Mouse (Mus musculus) limb, embryonic 13.5 days (tissue): ENCODE results near the gene Ing3. TPM values are rescaled to one million over a fixed set of nuclear protein-coding genes. Genes with fewer than 3 reads are reported as not detected.

Experiments
- ATAC-seq: fragments of 200-750 bp; cut with Nextera tagmentation; 2 replicates; pipeline ENCODE4 v1.8.0; 2017; ENCODE audit warnings: low read depth, moderate number of reproducible peaks, moderate TSS enrichment; ENCODE audit not compliant: low FRiP score
- H3K27ac ChIP-seq: fragments of 300-500 bp; sonication (generic); 2 replicates; pipeline ENCODE4 v1.5.1; 2015; ENCODE audit warnings: inconsistent platforms, mild to moderate bottlenecking, moderate library complexity
- H3K27me3 ChIP-seq: fragments of 300-500 bp; sonication (generic); 2 replicates; pipeline ENCODE4 v1.6.1; 2015; ENCODE audit warnings: mild to moderate bottlenecking, inconsistent platforms
- H3K36me3 ChIP-seq: fragments of 300-500 bp; sonication (generic); 2 replicates; pipeline ENCODE4 v1.6.1; 2015; ENCODE audit warnings: inconsistent platforms, mild to moderate bottlenecking, moderate library complexity
- H3K4me1 ChIP-seq: fragments of 300-500 bp; sonication (generic); 2 replicates; pipeline ENCODE4 v1.6.1; 2015; ENCODE audit warnings: inconsistent platforms
- H3K4me2 ChIP-seq: fragments of 300-500 bp; sonication (generic); replicated peaks from 2 replicates; pipeline ENCODE4 v1.6.1; 2015; ENCODE audit warnings: inconsistent platforms, mild to moderate bottlenecking, moderate library complexity
- H3K4me3 ChIP-seq: fragments of 300-500 bp; sonication (generic); 2 replicates; pipeline ENCODE4 v1.5.1; 2015; ENCODE audit warnings: moderate library complexity, mild to moderate bottlenecking, inconsistent platforms
- H3K9ac ChIP-seq: fragments of 300-500 bp; sonication (generic); 2 replicates; pipeline ENCODE4 v1.6.1; 2015; ENCODE audit warnings: mild to moderate bottlenecking, inconsistent platforms
- H3K9me3 ChIP-seq: fragments of 300-500 bp; sonication (generic); 2 replicates; pipeline ENCODE4 v1.6.1; 2016; ENCODE audit warnings: inconsistent platforms
- WGBS: fragments of 180-500 bp; shearing (Covaris S2); methylation state at CpG from one replicate; pipeline ENCODE4 v1.1.7; 2015; 5-methylcytosine and 5-hydroxymethylcytosine counted together
- polyA plus RNA-seq: library from polyadenylated mRNA; unstranded; fragments of >200 nt; fragmentation: Nextera tagmentation; extraction: Ambion mirVana; gene quantifications from 2 replicates; pipeline ENCODE4 v1.2.1, GENCODE M21; 2015

Ing3 gene
- polyA plus RNA-seq, 1 experiment from 2014 or later = 70.2 TPM

- peak overlapping the region; percentile 41; the same call in 1 of the 2 replicates for H3K4me2 ChIP-seq
- 27% methylated on average over 4 of the region's 4 CpGs for WGBS
- H3K36me3 ChIP-seq = peaks cover 3% of the 10 kb centered on the region; the same call in 1 of the 2 replicates
- H3K9ac ChIP-seq = no peak overlapping the region
- no peaks in the 10 kb centered on the region for H3K27me3 ChIP-seq
- peaks cover 74% of the 10 kb centered on the region for H3K4me1 ChIP-seq
- H3K27ac ChIP-seq = peak overlapping the region; percentile 45; the same call in 1 of the 2 replicates
- no peak for ATAC-seq
- no peak overlapping the region for H3K4me3 ChIP-seq
- H3K9me3 ChIP-seq = no peaks in the 10 kb centered on the region
Measured at GRCm38 (mm10) chr6:21998131-21998530, 48.8 kb downstream of the Ing3 start.

- ATAC-seq = peak; percentile 54; the same call in 1 of the 2 replicates
- H3K4me1 ChIP-seq = peaks cover 83% of the 10 kb centered on the region
Measured at GRCm38 (mm10) chr6:21999025-21999424, 49.7 kb downstream of the Ing3 start.

GRCm38 (mm10) chr6:22000086-22000485, 50.7 kb downstream of the Ing3 start:
- Histone ChIP-seq H3K4me1 (peaks cover 78% of the 10 kb centered on the region), H3K4me2 (no peak overlapping the region), H3K27ac (no peak overlapping the region), H3K4me3 (no peak overlapping the region), H3K27me3 (no peaks in the 10 kb centered on the region), H3K9ac (no peak overlapping the region), H3K36me3 (peaks cover 12% of the 10 kb centered on the region), H3K9me3 (no peaks in the 10 kb centered on the region)
- ATAC-seq = no peak
- WGBS = 36% methylated on average over 6 of the region's 6 CpGs

More at GRCm38 (mm10) chr6:21999025-21999424, 49.7 kb downstream of the Ing3 start:
- 19% methylated on average over 11 of the region's 11 CpGs for WGBS
- peak overlapping the region; percentile 41 for H3K4me2 ChIP-seq
- no peak overlapping the region for H3K4me3 ChIP-seq
- peak overlapping the region; percentile 45; the same call in 1 of the 2 replicates for H3K27ac ChIP-seq
- H3K36me3 ChIP-seq = peaks cover 9% of the 10 kb centered on the region
- H3K27me3 ChIP-seq = no peaks in the 10 kb centered on the region
- no peak overlapping the region for H3K9ac ChIP-seq
- H3K9me3 ChIP-seq = no peaks in the 10 kb centered on the region

GRCm38 (mm10) chr6:22000881-22001280, 51.5 kb downstream of the Ing3 start:
- no peak overlapping the region for H3K4me3 ChIP-seq
- 76% methylated on average over 3 of the region's 3 CpGs for WGBS
- peak overlapping the region; percentile 33; the same call in 1 of the 2 replicates for H3K27ac ChIP-seq
- H3K4me2 ChIP-seq = no peak overlapping the region
- no peak for ATAC-seq
- peaks cover 72% of the 10 kb centered on the region for H3K4me1 ChIP-seq
- no peaks in the 10 kb centered on the region for H3K9me3 ChIP-seq
- H3K27me3 ChIP-seq = no peaks in the 10 kb centered on the region
- H3K9ac ChIP-seq = no peak overlapping the region
- peaks cover 12% of the 10 kb centered on the region for H3K36me3 ChIP-seq

GRCm38 (mm10) chr6:22001284-22001916, 52.0 kb downstream of the Ing3 start:
- no peak for ATAC-seq
- Histone ChIP-seq H3K9ac (no peak overlapping the region), H3K36me3 (peaks cover 12% of the 10 kb centered on the region), H3K4me3 (no peak overlapping the region), H3K4me1 (peaks cover 69% of the 10 kb centered on the region), H3K27me3 (no peaks in the 10 kb centered on the region), H3K4me2 (no peak overlapping the region), H3K27ac (no peak overlapping the region), H3K9me3 (no peaks in the 10 kb centered on the region)
- 72% methylated on average over 5 of the region's 5 CpGs for WGBS

- Histone ChIP-seq H3K4me2 (peak overlapping the region; percentile 25), H3K9ac (no peak overlapping the region), H3K4me3 (no peak overlapping the region), H3K27ac (no peak overlapping the region; the same call in 1 of the 2 replicates), H3K4me1 (peaks cover 59% of the 10 kb centered on the region), H3K36me3 (peaks cover 8% of the 10 kb centered on the region), H3K9me3 (no peaks in the 10 kb centered on the region), H3K27me3 (no peaks in the 10 kb centered on the region)
- WGBS = 51% methylated on average over 17 of the region's 17 CpGs
- ATAC-seq = no peak
Measured at GRCm38 (mm10) chr6:22002521-22003199, 53.3 kb downstream of the Ing3 start.

- H3K4me2 ChIP-seq = peak overlapping the region; percentile 25
- no peaks in the 10 kb centered on the region for H3K27me3 ChIP-seq
- peaks cover 8% of the 10 kb centered on the region for H3K36me3 ChIP-seq
- WGBS = 16% methylated on average over 6 of the region's 6 CpGs
- H3K9me3 ChIP-seq = no peaks in the 10 kb centered on the region
- no peak overlapping the region; the same call in 1 of the 2 replicates for H3K27ac ChIP-seq
- peaks cover 54% of the 10 kb centered on the region for H3K4me1 ChIP-seq
- H3K4me3 ChIP-seq = no peak overlapping the region
- H3K9ac ChIP-seq = no peak overlapping the region
- peak; percentile 75; the same call in 1 of the 2 replicates for ATAC-seq
Measured at GRCm38 (mm10) chr6:22003200-22003587, 53.8 kb downstream of the Ing3 start.

GRCm38 (mm10) chr6:22003959-22004543, 54.7 kb downstream of the Ing3 start:
- no peak overlapping the region for H3K4me3 ChIP-seq
- H3K4me2 ChIP-seq = no peak overlapping the region
- 77% methylated on average over 10 of the region's 10 CpGs for WGBS
- H3K27me3 ChIP-seq = no peaks in the 10 kb centered on the region
- peaks cover 45% of the 10 kb centered on the region for H3K4me1 ChIP-seq
- H3K27ac ChIP-seq = no peak overlapping the region
- no peak for ATAC-seq
- peaks cover 12% of the 10 kb centered on the region for H3K36me3 ChIP-seq
- H3K9me3 ChIP-seq = no peaks in the 10 kb centered on the region
- H3K9ac ChIP-seq = no peak overlapping the region

GRCm38 (mm10) chr6:22008346-22008745, 59.0 kb downstream of the Ing3 start:
- H3K4me1 ChIP-seq = peaks cover 16% of the 10 kb centered on the region
- H3K4me2 ChIP-seq = no peak overlapping the region
- no peak overlapping the region for H3K9ac ChIP-seq
- ATAC-seq = no peak
- H3K27me3 ChIP-seq = no peaks in the 10 kb centered on the region
- no peak overlapping the region for H3K4me3 ChIP-seq
- H3K9me3 ChIP-seq = no peaks in the 10 kb centered on the region
- H3K36me3 ChIP-seq = peaks cover 12% of the 10 kb centered on the region
- 88% methylated on average over 7 of the region's 7 CpGs for WGBS
- H3K27ac ChIP-seq = no peak overlapping the region

GRCm38 (mm10) chr6:22010258-22010657, 60.9 kb downstream of the Ing3 start:
- no peaks in the 10 kb centered on the region for H3K27me3 ChIP-seq
- H3K4me3 ChIP-seq = no peak overlapping the region

GRCm38 (mm10) chr6:22010761-22011281, 61.5 kb downstream of the Ing3 start:
- Histone ChIP-seq H3K9me3 (no peaks in the 10 kb centered on the region), H3K4me3 (no peak overlapping the region), H3K9ac (no peak overlapping the region), H3K27me3 (no peaks in the 10 kb centered on the region), H3K4me1 (0 out of 2 replicates have a peak, but pooled peaks cover 5% of the 10 kb centered on the region), H3K36me3 (peaks cover 15% of the 10 kb centered on the region), H3K4me2 (no peak overlapping the region), H3K27ac (no peak overlapping the region)
- ATAC-seq = no peak
- WGBS = 92% methylated on average over 11 of the region's 11 CpGs

More at GRCm38 (mm10) chr6:22010258-22010657, 60.9 kb downstream of the Ing3 start:
- 0 out of 2 replicates have a peak, but pooled peaks cover 5% of the 10 kb centered on the region for H3K4me1 ChIP-seq
- H3K9me3 ChIP-seq = no peaks in the 10 kb centered on the region
- H3K27ac ChIP-seq = no peak overlapping the region
- 68% methylated on average over 12 of the region's 12 CpGs for WGBS
- H3K4me2 ChIP-seq = no peak overlapping the region
- no peak overlapping the region for H3K9ac ChIP-seq
- ATAC-seq = no peak
- peaks cover 15% of the 10 kb centered on the region for H3K36me3 ChIP-seq

- Histone ChIP-seq H3K9me3 (no peaks in the 10 kb centered on the region), H3K36me3 (peaks cover 15% of the 10 kb centered on the region), H3K4me1 (0 out of 2 replicates have a peak, but pooled peaks cover 5% of the 10 kb centered on the region), H3K9ac (no peak overlapping the region), H3K4me3 (no peak overlapping the region), H3K4me2 (no peak overlapping the region), H3K27me3 (no peaks in the 10 kb centered on the region), H3K27ac (no peak overlapping the region)
- WGBS = 51% methylated on average over 2 of the region's 2 CpGs
- ATAC-seq = no peak
Measured at GRCm38 (mm10) chr6:22011546-22011945, 62.2 kb downstream of the Ing3 start.
